Mouse (Mus musculus): ENCODE results near the gene Hist1h4f. TPM values are rescaled to one million over a fixed set of nuclear protein-coding genes. Genes with fewer than 3 reads are reported as not detected.

Hist1h4f gene
- polyA plus RNA-seq, 1 experiment from 2014 or later, result 1.3 TPM

DNA sequence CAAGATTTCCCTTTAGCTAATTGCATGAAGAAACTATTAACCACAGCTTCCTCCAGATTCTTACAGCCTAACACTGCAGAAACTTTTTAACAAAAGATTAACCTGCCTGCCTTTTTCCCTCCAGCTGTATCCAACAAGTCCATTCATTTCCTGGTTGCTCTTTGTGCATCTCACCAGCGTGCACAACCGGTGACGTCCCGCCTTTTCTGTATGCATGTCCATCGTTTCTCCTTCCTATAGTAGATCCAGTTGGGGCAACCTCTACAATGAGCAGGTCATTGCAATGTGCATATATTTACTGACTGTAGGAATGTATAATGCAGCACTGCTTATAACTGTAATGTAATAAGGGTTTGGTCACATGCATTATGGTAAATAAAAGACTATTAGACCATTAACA is 27.5 kb downstream of the Hist1h4f start:
- no peak for DNase-seq (ENCODE audit: low spot score)
- Histone ChIP-seq H3K4me1 (ENCODE audit: control insufficient read depth, insufficient read depth, low read length) (no peaks in the 10 kb centered on the region), H3K9ac (replicated peaks; ENCODE audit: low read length) (no peak overlapping the region), H3K4me3 (ENCODE audit: low read depth, low read length) (no peak overlapping the region), H3K4me2 (ENCODE audit: low read depth, low read length) (no peak overlapping the region), H3K27me3 (ENCODE audit: control insufficient read depth, insufficient read depth, low read length) (no peaks in the 10 kb centered on the region), H3K9me3 (replicated peaks; ENCODE audit: control insufficient read depth, low read length) (no peaks in the 10 kb centered on the region), H3K27ac (replicated peaks; ENCODE audit: low read depth, low read length) (no peak overlapping the region), H3K36me3 (replicated peaks; ENCODE audit: control insufficient read depth, insufficient read depth, low read depth, low read length) (no peaks in the 10 kb centered on the region)
- 61% methylated on average over 5 of the region's 5 CpGs for WGBS
- ATAC-seq (replicated peaks; ENCODE audit: insufficient number of reproducible peaks, low FRiP score, low TSS enrichment, low read depth), result no peak

DNA sequence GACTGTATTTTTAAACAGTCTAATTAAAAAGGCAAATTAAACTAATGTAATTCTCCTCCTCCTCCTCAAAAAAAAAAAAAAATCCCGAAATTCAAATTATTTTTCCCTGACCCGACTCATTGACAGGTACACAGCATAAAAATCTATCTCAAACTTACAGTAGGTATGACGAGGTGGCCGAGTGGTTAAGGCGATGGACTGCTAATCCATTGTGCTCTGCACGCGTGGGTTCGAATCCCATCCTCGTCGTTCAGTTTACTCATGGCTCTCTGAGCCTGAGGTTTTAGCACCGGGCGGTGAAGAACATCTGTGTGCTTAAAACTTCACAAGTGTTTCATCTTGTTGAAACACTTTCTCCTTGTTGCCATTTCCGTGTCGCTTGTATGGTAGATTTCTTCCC is 29.7 kb downstream of the Hist1h4f start:
- ATAC-seq (replicated peaks; ENCODE audit: insufficient number of reproducible peaks, low FRiP score, low TSS enrichment, low read depth) (no peak), DNase-seq (ENCODE audit: low spot score) (peak; percentile 84)
- no peaks in the 10 kb centered on the region for H3K27me3 ChIP-seq (ENCODE audit: control insufficient read depth, insufficient read depth, low read length)
- H3K4me1 ChIP-seq (ENCODE audit: control insufficient read depth, insufficient read depth, low read length), result no peaks in the 10 kb centered on the region
- no peak overlapping the region; the same call in 1 of the 2 replicates for H3K4me2 ChIP-seq (ENCODE audit: low read depth, low read length)
- no peak overlapping the region for H3K4me3 ChIP-seq (ENCODE audit: low read depth, low read length)
- WGBS, result 1% methylated on average over 14 of the region's 14 CpGs
- no peak overlapping the region for H3K27ac ChIP-seq (replicated peaks; ENCODE audit: low read depth, low read length)
- no peaks in the 10 kb centered on the region for H3K36me3 ChIP-seq (replicated peaks; ENCODE audit: control insufficient read depth, insufficient read depth, low read depth, low read length)
- H3K9ac ChIP-seq (replicated peaks; ENCODE audit: low read length), result no peak overlapping the region
- no peaks in the 10 kb centered on the region for H3K9me3 ChIP-seq (replicated peaks; ENCODE audit: control insufficient read depth, low read length)

DNA sequence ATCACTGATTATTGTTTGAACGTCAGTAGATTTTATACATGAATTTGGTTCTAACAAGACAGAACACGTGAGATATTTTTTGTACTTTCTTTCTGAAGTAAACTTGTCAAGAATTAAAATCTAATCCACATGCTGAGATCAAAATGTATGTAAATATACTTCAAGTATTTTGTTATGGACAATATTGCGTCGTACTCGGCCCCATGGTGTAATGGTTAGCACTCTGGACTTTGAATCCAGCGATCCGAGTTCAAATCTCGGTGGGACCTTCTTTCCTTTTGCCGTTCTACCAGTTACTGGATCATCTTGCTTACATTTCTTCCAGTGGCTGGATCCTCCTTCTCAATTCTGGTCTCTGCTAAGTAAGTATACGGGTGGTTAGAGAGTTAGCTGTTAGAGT is 32.0 kb downstream of the Hist1h4f start:
- DNase-seq (ENCODE audit: low spot score) (peak; percentile 90), ATAC-seq (replicated peaks; ENCODE audit: insufficient number of reproducible peaks, low FRiP score, low TSS enrichment, low read depth) (0 out of 2 replicates have a peak, but pooled peaks have one; percentile 10)
- 0% methylated on average over 10 of the region's 10 CpGs for WGBS
- Histone ChIP-seq H3K9ac (replicated peaks; ENCODE audit: low read length) (no peak overlapping the region), H3K4me2 (ENCODE audit: low read depth, low read length) (peak overlapping the region; percentile 16), H3K4me1 (ENCODE audit: control insufficient read depth, insufficient read depth, low read length) (no peaks in the 10 kb centered on the region), H3K4me3 (ENCODE audit: low read depth, low read length) (peak overlapping the region; percentile 28), H3K27me3 (ENCODE audit: control insufficient read depth, insufficient read depth, low read length) (no peaks in the 10 kb centered on the region), H3K27ac (replicated peaks; ENCODE audit: low read depth, low read length) (no peak overlapping the region), H3K36me3 (replicated peaks; ENCODE audit: control insufficient read depth, insufficient read depth, low read depth, low read length) (no peaks in the 10 kb centered on the region), H3K9me3 (replicated peaks; ENCODE audit: control insufficient read depth, low read length) (no peaks in the 10 kb centered on the region)

DNA sequence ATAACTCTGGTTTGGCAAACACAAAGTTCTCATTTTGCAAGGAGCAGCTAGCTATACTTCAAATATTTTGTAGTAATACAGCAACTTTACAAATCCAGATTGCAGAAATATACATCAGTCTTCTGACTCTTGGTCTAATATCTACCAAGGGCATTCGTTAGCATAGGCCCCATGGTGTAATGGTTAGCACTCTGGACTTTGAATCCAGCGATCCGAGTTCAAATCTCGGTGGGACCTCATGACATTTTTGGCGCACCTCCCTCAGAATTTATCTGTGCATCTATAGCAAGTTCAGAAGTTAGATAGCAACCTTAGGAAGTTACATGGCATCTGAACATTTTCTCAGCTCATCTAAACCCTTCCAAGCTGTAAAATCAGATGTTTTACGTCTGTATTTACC is 32.6 kb downstream of the Hist1h4f start:
- Histone ChIP-seq H3K4me3 (ENCODE audit: low read depth, low read length) (peak overlapping the region; percentile 28), H3K4me2 (ENCODE audit: low read depth, low read length) (peak overlapping the region; percentile 16), H3K9ac (replicated peaks; ENCODE audit: low read length) (no peak overlapping the region), H3K36me3 (replicated peaks; ENCODE audit: control insufficient read depth, insufficient read depth, low read depth, low read length) (no peaks in the 10 kb centered on the region), H3K4me1 (ENCODE audit: control insufficient read depth, insufficient read depth, low read length) (no peaks in the 10 kb centered on the region), H3K27me3 (ENCODE audit: control insufficient read depth, insufficient read depth, low read length) (no peaks in the 10 kb centered on the region), H3K27ac (replicated peaks; ENCODE audit: low read depth, low read length) (no peak overlapping the region), H3K9me3 (replicated peaks; ENCODE audit: control insufficient read depth, low read length) (no peaks in the 10 kb centered on the region)
- WGBS, result 0% methylated on average over 6 of the region's 6 CpGs
- ATAC-seq (replicated peaks; ENCODE audit: insufficient number of reproducible peaks, low FRiP score, low TSS enrichment, low read depth) (peak; percentile 54), DNase-seq (ENCODE audit: low spot score) (peak; percentile 91)

DNA sequence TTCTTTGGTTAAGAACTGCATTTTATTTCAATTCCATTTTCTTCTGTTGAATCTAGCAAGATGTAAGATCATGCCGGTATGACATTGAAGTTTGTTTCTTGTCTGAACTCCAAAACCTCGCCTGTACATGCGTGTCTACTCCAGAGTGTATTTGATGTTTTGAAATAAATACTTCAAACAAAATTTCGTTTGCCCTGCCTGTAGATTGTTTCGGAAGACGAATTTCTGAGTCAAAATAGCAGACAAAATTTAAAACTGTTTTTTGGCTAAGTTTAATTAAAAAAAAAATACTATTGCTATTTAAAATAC is 33.2 kb downstream of the Hist1h4f start:
- Histone ChIP-seq H3K4me2 (ENCODE audit: low read depth, low read length) (peak overlapping the region; percentile 14), H3K9ac (replicated peaks; ENCODE audit: low read length) (no peak overlapping the region), H3K4me1 (ENCODE audit: control insufficient read depth, insufficient read depth, low read length) (no peaks in the 10 kb centered on the region), H3K4me3 (ENCODE audit: low read depth, low read length) (peak overlapping the region; percentile 47), H3K36me3 (replicated peaks; ENCODE audit: control insufficient read depth, insufficient read depth, low read depth, low read length) (no peaks in the 10 kb centered on the region), H3K27me3 (ENCODE audit: control insufficient read depth, insufficient read depth, low read length) (no peaks in the 10 kb centered on the region), H3K27ac (replicated peaks; ENCODE audit: low read depth, low read length) (no peak overlapping the region), H3K9me3 (replicated peaks; ENCODE audit: control insufficient read depth, low read length) (no peaks in the 10 kb centered on the region)
- under 1% methylated on average over 6 of the region's 6 CpGs for WGBS
- DNase-seq (ENCODE audit: low spot score) (no peak), ATAC-seq (replicated peaks; ENCODE audit: insufficient number of reproducible peaks, low FRiP score, low TSS enrichment, low read depth) (no peak)

DNA sequence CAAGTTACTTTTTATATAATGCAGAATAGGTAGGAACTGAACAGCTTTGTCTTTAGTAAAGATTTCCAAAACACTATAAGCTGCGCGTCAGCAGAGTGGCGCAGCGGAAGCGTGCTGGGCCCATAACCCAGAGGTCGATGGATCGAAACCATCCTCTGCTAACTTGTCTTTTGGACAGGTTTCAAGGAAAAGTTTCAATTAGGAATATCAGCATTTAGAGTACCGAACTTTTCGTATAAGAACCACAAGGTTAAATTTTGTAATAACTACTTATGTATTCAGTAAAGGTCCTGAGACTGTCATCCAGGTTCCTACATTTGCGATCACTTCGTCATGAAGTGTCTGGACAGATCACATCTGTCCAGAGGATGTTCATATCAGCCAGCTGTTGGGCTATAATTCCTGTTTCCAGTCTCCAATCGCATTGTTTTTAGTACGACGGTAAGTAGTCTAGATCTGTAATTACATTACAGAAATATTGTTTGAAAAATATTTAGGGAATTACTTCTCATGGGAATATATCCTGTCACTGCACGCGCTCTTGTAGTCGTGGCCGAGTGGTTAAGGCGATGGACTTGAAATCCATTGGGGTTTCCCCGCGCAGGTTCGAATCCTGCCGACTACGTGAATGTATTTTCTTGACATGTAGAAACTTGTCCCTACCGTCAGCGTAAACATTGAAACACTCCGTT is 33.7 kb downstream of the Hist1h4f start:
- Histone ChIP-seq H3K4me1 (ENCODE audit: control insufficient read depth, insufficient read depth, low read length) (no peaks in the 10 kb centered on the region), H3K36me3 (replicated peaks; ENCODE audit: control insufficient read depth, insufficient read depth, low read depth, low read length) (no peaks in the 10 kb centered on the region), H3K9ac (replicated peaks; ENCODE audit: low read length) (peak overlapping the region; percentile 37), H3K4me2 (ENCODE audit: low read depth, low read length) (peak overlapping the region; percentile 78), H3K9me3 (replicated peaks; ENCODE audit: control insufficient read depth, low read length) (no peaks in the 10 kb centered on the region), H3K27ac (replicated peaks; ENCODE audit: low read depth, low read length) (no peak overlapping the region), H3K27me3 (ENCODE audit: control insufficient read depth, insufficient read depth, low read length) (no peaks in the 10 kb centered on the region), H3K4me3 (ENCODE audit: low read depth, low read length) (peak overlapping the region; percentile 47)
- ATAC-seq (replicated peaks; ENCODE audit: insufficient number of reproducible peaks, low FRiP score, low TSS enrichment, low read depth) (peak; percentile 71), DNase-seq (ENCODE audit: low spot score) (peak; percentile 90)
- WGBS, result under 1% methylated on average over 27 of the region's 27 CpGs

DNA sequence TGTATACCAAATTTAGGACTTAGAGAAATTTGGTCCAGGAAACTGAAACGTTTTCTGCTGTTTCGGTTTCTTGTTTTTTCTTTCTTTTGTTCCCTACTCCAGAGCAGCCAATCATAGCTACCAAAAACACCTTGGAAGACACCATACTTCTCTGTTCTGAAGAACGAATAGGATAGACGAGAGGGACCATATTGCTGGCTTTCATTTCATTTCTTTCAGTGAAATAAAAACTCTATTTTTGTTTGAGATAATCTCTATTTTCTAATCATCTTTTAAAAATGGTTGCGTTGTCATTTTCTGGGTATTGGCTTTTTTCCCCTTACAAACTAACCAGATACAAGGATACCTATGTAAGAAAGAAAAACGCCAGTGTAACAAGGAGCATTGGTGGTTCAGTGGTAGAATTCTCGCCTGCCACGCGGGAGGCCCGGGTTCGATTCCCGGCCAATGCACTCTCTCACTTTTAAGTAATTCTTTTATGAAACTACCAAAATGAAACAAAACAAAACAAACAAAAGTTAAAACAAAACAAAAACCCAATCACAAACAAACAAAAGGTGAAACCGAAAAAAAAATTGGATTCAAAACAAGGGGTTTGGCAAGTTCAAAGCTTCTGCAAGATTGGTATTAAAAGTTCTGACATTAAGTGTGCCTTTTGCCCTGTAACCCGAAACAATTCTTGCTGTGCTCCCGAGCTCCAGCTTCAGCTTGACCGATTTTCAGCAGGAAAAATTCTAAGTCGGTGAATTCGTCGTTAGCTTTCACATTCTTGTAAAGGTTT is 34.4 kb downstream of the Hist1h4f start:
- Histone ChIP-seq H3K9me3 (replicated peaks; ENCODE audit: control insufficient read depth, low read length) (no peaks in the 10 kb centered on the region), H3K9ac (replicated peaks; ENCODE audit: low read length) (peak overlapping the region; percentile 37), H3K4me1 (ENCODE audit: control insufficient read depth, insufficient read depth, low read length) (no peaks in the 10 kb centered on the region), H3K4me3 (ENCODE audit: low read depth, low read length) (peak overlapping the region; percentile 47), H3K4me2 (ENCODE audit: low read depth, low read length) (peak overlapping the region; percentile 55), H3K27me3 (ENCODE audit: control insufficient read depth, insufficient read depth, low read length) (no peaks in the 10 kb centered on the region), H3K36me3 (replicated peaks; ENCODE audit: control insufficient read depth, insufficient read depth, low read depth, low read length) (no peaks in the 10 kb centered on the region), H3K27ac (replicated peaks; ENCODE audit: low read depth, low read length) (no peak overlapping the region)
- DNase-seq (ENCODE audit: low spot score) (peak; percentile 86), ATAC-seq (replicated peaks; ENCODE audit: insufficient number of reproducible peaks, low FRiP score, low TSS enrichment, low read depth) (0 out of 2 replicates have a peak, but pooled peaks have one; percentile 4)
- under 1% methylated on average over 19 of the region's 19 CpGs for WGBS
